Mouse (Mus musculus): Measurements from ENCODE around the gene Plekha6.

The Plekha6 gene

GRCm38 (mm10) chr1:133292608-133293007, 128.6 kb downstream of the Plekha6 start:
- Histone ChIP-seq H3K27me3 (ENCODE audit: insufficient read depth, low read length) (peaks cover 15% of the 10 kb centered on the region; the same call in 1 of the 2 replicates), H3K4me3 (replicated peaks; ENCODE audit: low read length) (no peak overlapping the region), H3K9me3 (ENCODE audit: low read length) (no peaks in the 10 kb centered on the region), H3K4me1 (replicated peaks; ENCODE audit: low read depth, low read length) (0 out of 2 replicates have a peak, but pooled peaks cover 8% of the 10 kb centered on the region), H3K36me3 (ENCODE audit: insufficient read depth, low read length) (no peaks in the 10 kb centered on the region)
- TF ChIP-seq NANOG (IDR thresholded peaks at IDR 0.05; ENCODE audit: borderline replicate concordance, low read length) (no peak), POU5F1 (IDR thresholded peaks at IDR 0.05; ENCODE audit: borderline replicate concordance, low read length) (no peak), CTCF (conservative IDR thresholded peaks at IDR 0.05; ENCODE audit: low read length) (no peak)

GRCm38 (mm10) chr1:133296376-133296775, 132.4 kb downstream of the Plekha6 start:
- TF ChIP-seq NANOG (IDR thresholded peaks at IDR 0.05; ENCODE audit: borderline replicate concordance, low read length), result no peak
- no peak for TF ChIP-seq POU5F1 (IDR thresholded peaks at IDR 0.05; ENCODE audit: borderline replicate concordance, low read length)
- no peak for TF ChIP-seq CTCF (conservative IDR thresholded peaks at IDR 0.05; ENCODE audit: low read length)
- Histone ChIP-seq H3K4me1 (replicated peaks; ENCODE audit: low read depth, low read length) (peaks cover 25% of the 10 kb centered on the region), H3K36me3 (ENCODE audit: insufficient read depth, low read length) (no peaks in the 10 kb centered on the region), H3K4me3 (replicated peaks; ENCODE audit: low read length) (no peak overlapping the region), H3K27me3 (ENCODE audit: insufficient read depth, low read length) (peaks cover 48% of the 10 kb centered on the region), H3K9me3 (ENCODE audit: low read length) (no peaks in the 10 kb centered on the region)

- TF ChIP-seq NANOG (IDR thresholded peaks at IDR 0.05; ENCODE audit: borderline replicate concordance, low read length) (no peak), CTCF (conservative IDR thresholded peaks at IDR 0.05; ENCODE audit: low read length) (no peak), POU5F1 (IDR thresholded peaks at IDR 0.05; ENCODE audit: borderline replicate concordance, low read length) (no peak)
These were observed 134.8 kb downstream of the Plekha6 start for GRCm38 (mm10) chr1:133298816-133299215.

GRCm38 (mm10) chr1:133302540-133302939, 138.5 kb downstream of the Plekha6 start:
- Histone ChIP-seq H3K36me3 (ENCODE audit: insufficient read depth, low read length) (no peaks in the 10 kb centered on the region), H3K27me3 (ENCODE audit: insufficient read depth, low read length) (peaks cover 36% of the 10 kb centered on the region), H3K9me3 (ENCODE audit: low read length) (no peaks in the 10 kb centered on the region), H3K4me3 (replicated peaks; ENCODE audit: low read length) (no peak overlapping the region), H3K4me1 (replicated peaks; ENCODE audit: low read depth, low read length) (peaks cover 20% of the 10 kb centered on the region)
- TF ChIP-seq NANOG (IDR thresholded peaks at IDR 0.05; ENCODE audit: borderline replicate concordance, low read length), result no peak
- TF ChIP-seq CTCF (conservative IDR thresholded peaks at IDR 0.05; ENCODE audit: low read length), result no peak
- TF ChIP-seq POU5F1 (IDR thresholded peaks at IDR 0.05; ENCODE audit: borderline replicate concordance, low read length), result no peak

More at GRCm38 (mm10) chr1:133298816-133299215, 134.8 kb downstream of the Plekha6 start:
- Histone ChIP-seq H3K36me3 (ENCODE audit: insufficient read depth, low read length) (no peaks in the 10 kb centered on the region), H3K27me3 (ENCODE audit: insufficient read depth, low read length) (peaks cover 50% of the 10 kb centered on the region), H3K4me1 (replicated peaks; ENCODE audit: low read depth, low read length) (peaks cover 25% of the 10 kb centered on the region), H3K4me3 (replicated peaks; ENCODE audit: low read length) (no peak overlapping the region), H3K9me3 (ENCODE audit: low read length) (no peaks in the 10 kb centered on the region)

- Histone ChIP-seq H3K27me3 (ENCODE audit: insufficient read depth, low read length) (peaks cover 17% of the 10 kb centered on the region), H3K36me3 (ENCODE audit: insufficient read depth, low read length) (no peaks in the 10 kb centered on the region), H3K4me3 (replicated peaks; ENCODE audit: low read length) (no peak overlapping the region), H3K9me3 (ENCODE audit: low read length) (no peaks in the 10 kb centered on the region), H3K4me1 (replicated peaks; ENCODE audit: low read depth, low read length) (peaks cover 28% of the 10 kb centered on the region)
- TF ChIP-seq NANOG (IDR thresholded peaks at IDR 0.05; ENCODE audit: borderline replicate concordance, low read length) (no peak), POU5F1 (IDR thresholded peaks at IDR 0.05; ENCODE audit: borderline replicate concordance, low read length) (no peak), CTCF (conservative IDR thresholded peaks at IDR 0.05; ENCODE audit: low read length) (peak; percentile 74)
These were observed 142.8 kb downstream of the Plekha6 start for GRCm38 (mm10) chr1:133306842-133307241.

- H3K4me1 ChIP-seq (replicated peaks; ENCODE audit: low read depth, low read length), result peaks cover 32% of the 10 kb centered on the region
- H3K36me3 ChIP-seq (ENCODE audit: insufficient read depth, low read length), result no peaks in the 10 kb centered on the region
- TF ChIP-seq POU5F1 (IDR thresholded peaks at IDR 0.05; ENCODE audit: borderline replicate concordance, low read length) (no peak), CTCF (conservative IDR thresholded peaks at IDR 0.05; ENCODE audit: low read length) (peak; percentile 73)
- no peak overlapping the region for H3K4me3 ChIP-seq (replicated peaks; ENCODE audit: low read length)
- peaks cover 18% of the 10 kb centered on the region for H3K27me3 ChIP-seq (ENCODE audit: insufficient read depth, low read length)
- no peaks in the 10 kb centered on the region for H3K9me3 ChIP-seq (ENCODE audit: low read length)
These were observed 143.3 kb downstream of the Plekha6 start for GRCm38 (mm10) chr1:133307318-133307717.

- H3K9me3 ChIP-seq (ENCODE audit: low read length), result no peaks in the 10 kb centered on the region
- H3K4me3 ChIP-seq (replicated peaks; ENCODE audit: low read length), result no peak within 1 kb of the TSS
- peaks cover 26% of the 10 kb centered on the region for H3K27me3 ChIP-seq (ENCODE audit: insufficient read depth, low read length)
- no peaks in the 10 kb centered on the region for H3K36me3 ChIP-seq (ENCODE audit: insufficient read depth, low read length)
- peaks cover 38% of the 10 kb centered on the region for H3K4me1 ChIP-seq (replicated peaks; ENCODE audit: low read depth, low read length)
- TF ChIP-seq CTCF (conservative IDR thresholded peaks at IDR 0.05; ENCODE audit: low read length) (no peak), POU5F1 (IDR thresholded peaks at IDR 0.05; ENCODE audit: borderline replicate concordance, low read length) (no peak), NANOG (IDR thresholded peaks at IDR 0.05; ENCODE audit: borderline replicate concordance, low read length) (no peak)
These were observed 145.8 kb downstream of the Plekha6 start, which contains the start of gene Golt1a for GRCm38 (mm10) chr1:133309652-133310267. TSS of gene Golt1a (plus strand) at chr1:133309800.

- Histone ChIP-seq H3K4me1 (replicated peaks; ENCODE audit: low read depth, low read length) (peaks cover 38% of the 10 kb centered on the region), H3K36me3 (ENCODE audit: insufficient read depth, low read length) (no peaks in the 10 kb centered on the region), H3K27me3 (ENCODE audit: insufficient read depth, low read length) (peaks cover 26% of the 10 kb centered on the region), H3K4me3 (replicated peaks; ENCODE audit: low read length) (no peak overlapping the region), H3K9me3 (ENCODE audit: low read length) (no peaks in the 10 kb centered on the region)
- TF ChIP-seq POU5F1 (IDR thresholded peaks at IDR 0.05; ENCODE audit: borderline replicate concordance, low read length) (no peak), CTCF (conservative IDR thresholded peaks at IDR 0.05; ENCODE audit: low read length) (0 out of 2 replicates have a peak, but pooled peaks have one; percentile 16), NANOG (IDR thresholded peaks at IDR 0.05; ENCODE audit: borderline replicate concordance, low read length) (no peak)
These were observed 147.2 kb downstream of the Plekha6 start for GRCm38 (mm10) chr1:133311240-133311639.

Measured in E14TG2a.4 (cell line).